Mouse (Mus musculus): ENCODE results near the gene Otud6a. TPM values are rescaled to one million over a fixed set of nuclear protein-coding genes. Genes with fewer than 3 reads are reported as not detected.

Otud6a gene
- not detected in 2 replicates for polyA plus RNA-seq (2015; fragmentation: Nextera tagmentation; extraction: Ambion mirVana)

DNA sequence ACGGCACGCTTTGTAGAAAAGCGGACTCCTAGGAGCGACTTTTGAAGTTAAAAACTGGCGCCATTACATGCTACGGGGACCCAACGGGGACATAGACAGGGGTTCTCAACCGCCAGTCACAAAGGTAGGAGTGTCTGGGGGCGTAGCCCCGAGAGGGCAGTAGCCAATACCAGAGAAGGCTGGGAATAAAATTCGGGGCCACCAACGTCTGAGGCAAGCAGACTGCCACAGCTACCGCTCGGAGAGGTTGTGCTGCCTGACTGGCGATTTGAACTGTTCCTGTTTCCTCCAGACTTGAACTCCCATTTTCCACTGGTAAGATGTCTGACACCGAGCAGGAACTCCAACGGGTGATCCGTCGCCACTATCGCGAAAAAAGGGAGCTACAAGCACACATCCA is at the start of gene Otud6a:
Gene Otud6a, plus strand, starts transcription at position 321 of the 400 bp plus-strand sequence.
- WGBS (ENCODE audit: insufficient replicate concordance) = 76% methylated on average over 21 of the region's 21 CpGs
- H3K4me3 ChIP-seq (ENCODE audit: low read depth, low read length) = no peak within 1 kb of the TSS

GRCm38 (mm10) chrX:100389887-100390286 is 38.9 kb upstream of the Otud6a start:
- Histone ChIP-seq H3K27ac (ENCODE audit: low read length) (no peak overlapping the region), H3K36me3 (ENCODE audit: control insufficient read depth, insufficient read depth) (no peaks in the 10 kb centered on the region), H3K27me3 (ENCODE audit: control insufficient read depth, insufficient read depth, low read depth, low read length) (no peaks in the 10 kb centered on the region), H3K9ac (ENCODE audit: low read depth, low read length) (no peak overlapping the region), H3K9me3 (replicated peaks; ENCODE audit: control insufficient read depth, low read length) (no peaks in the 10 kb centered on the region), H3K4me2 (ENCODE audit: low read depth, low read length) (no peak overlapping the region), H3K4me1 (ENCODE audit: control insufficient read depth, low read depth, low read length) (no peaks in the 10 kb centered on the region), H3K4me3 (ENCODE audit: low read depth, low read length) (no peak overlapping the region)
- no peak for ATAC-seq (ENCODE audit: low read depth)
- WGBS (ENCODE audit: insufficient replicate concordance) = 64% methylated on average over 1 of the region's 1 CpGs

More for the DNA sequence above, at the start of gene Otud6a:
- Histone ChIP-seq H3K27ac (ENCODE audit: low read length) (no peak within 1 kb of the TSS), H3K36me3 (ENCODE audit: control insufficient read depth, insufficient read depth) (no peaks in the 10 kb centered on the region), H3K27me3 (ENCODE audit: control insufficient read depth, insufficient read depth, low read depth, low read length) (no peaks in the 10 kb centered on the region; the same call in 1 of the 2 replicates), H3K9ac (ENCODE audit: low read depth, low read length) (no peak within 1 kb of the TSS), H3K4me2 (ENCODE audit: low read depth, low read length) (no peak within 1 kb of the TSS), H3K9me3 (replicated peaks; ENCODE audit: control insufficient read depth, low read length) (no peaks in the 10 kb centered on the region), H3K4me1 (ENCODE audit: control insufficient read depth, low read depth, low read length) (no peaks in the 10 kb centered on the region)
- ATAC-seq (ENCODE audit: low read depth) = no peak

DNA sequence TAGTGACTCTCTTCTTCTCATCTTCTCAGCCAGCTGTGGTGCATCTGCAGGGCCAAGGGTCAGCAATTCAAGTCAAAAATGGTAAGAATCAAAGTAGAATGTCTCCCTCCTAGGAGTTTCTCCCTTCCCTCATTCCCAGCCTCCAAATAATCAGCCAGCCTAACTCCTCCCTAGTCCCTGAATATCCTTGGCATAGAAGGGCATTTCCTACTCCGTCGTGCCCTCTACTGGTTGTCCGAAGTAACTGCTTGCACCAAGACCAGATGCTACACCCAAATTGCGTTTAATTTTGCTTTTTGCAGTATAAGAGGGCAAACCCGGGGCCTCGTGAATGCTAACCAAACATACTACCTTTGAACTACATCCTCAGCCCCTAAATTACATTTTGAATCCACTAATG is 36.5 kb upstream of the Otud6a start:
- Histone ChIP-seq H3K4me2 (ENCODE audit: low read depth, low read length) (no peak overlapping the region), H3K36me3 (ENCODE audit: control insufficient read depth, insufficient read depth) (no peaks in the 10 kb centered on the region), H3K9me3 (replicated peaks; ENCODE audit: control insufficient read depth, low read length) (no peaks in the 10 kb centered on the region), H3K4me1 (ENCODE audit: control insufficient read depth, low read depth, low read length) (no peaks in the 10 kb centered on the region), H3K27me3 (ENCODE audit: control insufficient read depth, insufficient read depth, low read depth, low read length) (no peaks in the 10 kb centered on the region), H3K4me3 (ENCODE audit: low read depth, low read length) (no peak overlapping the region), H3K9ac (ENCODE audit: low read depth, low read length) (no peak overlapping the region), H3K27ac (ENCODE audit: low read length) (no peak overlapping the region)
- ATAC-seq (ENCODE audit: low read depth) = no peak
- 24% methylated on average over 6 of the region's 6 CpGs for WGBS (ENCODE audit: insufficient replicate concordance)

- no peak overlapping the region for H3K27ac ChIP-seq (ENCODE audit: low read length)
- 57% methylated on average over 7 of the region's 7 CpGs for WGBS (ENCODE audit: insufficient replicate concordance)
- peak; percentile 47; the same call in 1 of the 2 replicates for ATAC-seq (ENCODE audit: low read depth)
Measured at GRCm38 (mm10) chrX:100394223-100394861, 34.5 kb upstream of the Otud6a start.

DNA sequence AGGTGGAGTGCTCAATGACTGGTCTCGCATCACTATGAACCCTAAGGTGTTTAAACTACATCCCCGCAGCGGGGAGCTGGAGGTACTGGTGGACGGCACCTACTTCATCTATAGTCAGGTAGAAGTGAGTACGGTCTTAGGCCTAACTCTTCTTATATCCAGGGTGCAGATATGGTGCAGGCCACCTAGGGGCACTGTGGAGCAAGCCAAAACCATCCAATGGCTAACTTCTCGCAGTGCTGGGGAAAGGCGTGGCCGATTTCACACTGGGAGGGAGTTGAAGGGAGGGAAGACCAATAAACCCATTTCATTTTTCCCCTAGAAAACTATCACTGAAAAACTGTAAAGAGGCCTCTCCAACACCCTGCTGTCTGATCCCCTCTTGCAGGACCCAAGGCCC is 33.8 kb upstream of the Otud6a start:
- Histone ChIP-seq H3K27ac (ENCODE audit: low read length) (no peak overlapping the region), H3K4me2 (ENCODE audit: low read depth, low read length) (no peak overlapping the region), H3K4me3 (ENCODE audit: low read depth, low read length) (no peak overlapping the region), H3K9me3 (replicated peaks; ENCODE audit: control insufficient read depth, low read length) (no peaks in the 10 kb centered on the region), H3K36me3 (ENCODE audit: control insufficient read depth, insufficient read depth) (no peaks in the 10 kb centered on the region), H3K9ac (ENCODE audit: low read depth, low read length) (no peak overlapping the region), H3K27me3 (ENCODE audit: control insufficient read depth, insufficient read depth, low read depth, low read length) (no peaks in the 10 kb centered on the region; the same call in 1 of the 2 replicates), H3K4me1 (ENCODE audit: control insufficient read depth, low read depth, low read length) (no peaks in the 10 kb centered on the region)
- 56% methylated on average over 8 of the region's 8 CpGs for WGBS (ENCODE audit: insufficient replicate concordance)
- no peak for ATAC-seq (ENCODE audit: low read depth)

More at GRCm38 (mm10) chrX:100394223-100394861, 34.5 kb upstream of the Otud6a start:
- Histone ChIP-seq H3K36me3 (ENCODE audit: control insufficient read depth, insufficient read depth) (no peaks in the 10 kb centered on the region), H3K9me3 (replicated peaks; ENCODE audit: control insufficient read depth, low read length) (no peaks in the 10 kb centered on the region), H3K4me1 (ENCODE audit: control insufficient read depth, low read depth, low read length) (no peaks in the 10 kb centered on the region), H3K4me2 (ENCODE audit: low read depth, low read length) (no peak overlapping the region), H3K27me3 (ENCODE audit: control insufficient read depth, insufficient read depth, low read depth, low read length) (no peaks in the 10 kb centered on the region), H3K9ac (ENCODE audit: low read depth, low read length) (no peak overlapping the region), H3K4me3 (ENCODE audit: low read depth, low read length) (no peak overlapping the region)

GRCm38 (mm10) chrX:100400900-100401299 is 27.9 kb upstream of the Otud6a start:
- Histone ChIP-seq H3K4me1 (ENCODE audit: control insufficient read depth, low read depth, low read length) (no peaks in the 10 kb centered on the region), H3K27me3 (ENCODE audit: control insufficient read depth, insufficient read depth, low read depth, low read length) (no peaks in the 10 kb centered on the region; the same call in 1 of the 2 replicates), H3K4me3 (ENCODE audit: low read depth, low read length) (no peak overlapping the region), H3K4me2 (ENCODE audit: low read depth, low read length) (no peak overlapping the region), H3K9me3 (replicated peaks; ENCODE audit: control insufficient read depth, low read length) (no peaks in the 10 kb centered on the region), H3K9ac (ENCODE audit: low read depth, low read length) (no peak overlapping the region), H3K36me3 (ENCODE audit: control insufficient read depth, insufficient read depth) (no peaks in the 10 kb centered on the region), H3K27ac (ENCODE audit: low read length) (no peak overlapping the region)
- no peak for ATAC-seq (ENCODE audit: low read depth)

GRCm38 (mm10) chrX:100401657-100402056 is 27.2 kb upstream of the Otud6a start:
- H3K9me3 ChIP-seq (replicated peaks; ENCODE audit: control insufficient read depth, low read length) = no peaks in the 10 kb centered on the region
- no peak overlapping the region for H3K9ac ChIP-seq (ENCODE audit: low read depth, low read length)
- H3K4me2 ChIP-seq (ENCODE audit: low read depth, low read length) = no peak overlapping the region
- H3K4me1 ChIP-seq (ENCODE audit: control insufficient read depth, low read depth, low read length) = no peaks in the 10 kb centered on the region
- 66% methylated on average over 5 of the region's 5 CpGs for WGBS (ENCODE audit: insufficient replicate concordance)
- no peak overlapping the region for H3K27ac ChIP-seq (ENCODE audit: low read length)
- no peak overlapping the region for H3K4me3 ChIP-seq (ENCODE audit: low read depth, low read length)
- H3K36me3 ChIP-seq (ENCODE audit: control insufficient read depth, insufficient read depth) = no peaks in the 10 kb centered on the region
- no peak for ATAC-seq (ENCODE audit: low read depth)
- H3K27me3 ChIP-seq (ENCODE audit: control insufficient read depth, insufficient read depth, low read depth, low read length) = no peaks in the 10 kb centered on the region; the same call in 1 of the 2 replicates

DNA sequence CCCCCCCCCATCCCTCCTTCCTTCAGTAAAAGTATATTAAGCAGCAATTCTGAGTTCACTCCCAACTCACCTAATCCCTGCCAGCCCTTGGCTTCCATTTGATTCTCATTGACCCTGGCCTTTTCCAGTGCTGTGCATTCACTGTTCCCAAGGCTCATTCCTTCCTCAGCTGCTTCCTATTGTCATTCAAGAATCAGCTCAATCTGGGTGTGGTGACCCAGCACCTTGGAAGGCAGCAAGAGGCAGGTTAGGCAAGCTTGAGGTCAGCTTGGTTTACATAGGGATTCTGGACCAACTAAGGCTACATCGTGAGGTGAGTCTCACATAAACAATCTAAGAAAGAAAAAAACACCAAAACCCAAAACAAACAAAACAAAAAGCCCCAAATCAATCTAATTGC is 19.6 kb upstream of the Otud6a start:
- Histone ChIP-seq H3K4me1 (ENCODE audit: control insufficient read depth, low read depth, low read length) (no peaks in the 10 kb centered on the region), H3K27me3 (ENCODE audit: control insufficient read depth, insufficient read depth, low read depth, low read length) (no peaks in the 10 kb centered on the region), H3K4me3 (ENCODE audit: low read depth, low read length) (no peak overlapping the region), H3K4me2 (ENCODE audit: low read depth, low read length) (no peak overlapping the region), H3K9me3 (replicated peaks; ENCODE audit: control insufficient read depth, low read length) (no peaks in the 10 kb centered on the region), H3K9ac (ENCODE audit: low read depth, low read length) (no peak overlapping the region), H3K36me3 (ENCODE audit: control insufficient read depth, insufficient read depth) (no peaks in the 10 kb centered on the region), H3K27ac (ENCODE audit: low read length) (no peak overlapping the region)
- 43% methylated on average over 1 of the region's 1 CpGs for WGBS (ENCODE audit: insufficient replicate concordance)
- no peak for ATAC-seq (ENCODE audit: low read depth)

DNA sequence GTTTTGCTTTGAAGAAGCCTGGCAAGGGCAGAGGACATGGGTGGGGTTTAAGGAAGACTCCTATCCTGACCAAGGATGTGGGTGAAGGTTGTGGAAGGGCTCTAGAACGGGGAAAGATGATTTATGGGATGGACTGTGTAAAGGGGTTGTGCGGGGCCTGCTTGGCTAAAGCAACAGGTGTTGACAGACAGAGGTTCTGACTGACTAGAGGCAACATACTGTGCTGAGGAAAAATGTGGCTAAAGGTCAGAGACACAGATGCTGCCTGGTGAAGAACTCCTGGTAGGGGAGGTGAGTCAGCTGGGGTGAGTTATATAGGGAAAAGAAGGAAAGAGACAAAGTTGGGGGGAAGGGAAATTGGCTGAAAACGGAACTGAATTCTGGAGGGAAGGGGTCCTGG is 3.5 kb downstream of the Otud6a start:
- 46% methylated on average over 3 of the region's 3 CpGs for WGBS (ENCODE audit: insufficient replicate concordance)
- no peaks in the 10 kb centered on the region for H3K4me1 ChIP-seq (ENCODE audit: control insufficient read depth, low read depth, low read length)
- no peak overlapping the region for H3K9ac ChIP-seq (ENCODE audit: low read depth, low read length)
- H3K9me3 ChIP-seq (replicated peaks; ENCODE audit: control insufficient read depth, low read length) = no peaks in the 10 kb centered on the region
- no peak overlapping the region for H3K27ac ChIP-seq (ENCODE audit: low read length)
- no peak overlapping the region for H3K4me3 ChIP-seq (ENCODE audit: low read depth, low read length)
- no peaks in the 10 kb centered on the region for H3K36me3 ChIP-seq (ENCODE audit: control insufficient read depth, insufficient read depth)
- no peak for ATAC-seq (ENCODE audit: low read depth)
- H3K4me2 ChIP-seq (ENCODE audit: low read depth, low read length) = no peak overlapping the region
- no peaks in the 10 kb centered on the region; the same call in 1 of the 2 replicates for H3K27me3 ChIP-seq (ENCODE audit: control insufficient read depth, insufficient read depth, low read depth, low read length)

Measured in liver, embryonic 16.5 days (tissue).